Mouse (Mus musculus): Measurements from ENCODE around the gene Gm49378.

DNA sequence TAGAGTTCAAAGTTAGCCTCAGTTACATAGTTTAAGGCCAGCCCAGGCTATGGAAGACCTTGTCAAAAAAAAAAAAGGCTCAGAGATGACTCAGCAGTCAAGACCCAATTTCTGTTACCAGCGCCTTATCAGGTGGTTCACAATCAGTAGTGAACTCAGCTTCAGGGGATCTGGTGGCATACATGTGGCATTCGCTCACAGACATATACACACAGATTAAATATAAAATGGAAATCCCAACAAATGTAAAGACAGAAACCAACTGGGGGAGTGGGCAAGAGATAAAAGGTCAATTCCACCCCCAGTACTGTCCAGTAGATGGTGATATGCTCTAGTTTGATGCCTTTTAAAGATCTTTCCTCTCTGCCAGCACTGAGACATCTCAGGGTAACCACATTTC lies 51.5 kb downstream of the Gm49378 start:
- TF ChIP-seq POLR2A (IDR thresholded peaks at IDR 0.05; ENCODE audit: borderline replicate concordance, low read depth, low read length) (no peak), CTCF (IDR thresholded peaks at IDR 0.05; ENCODE audit: low read depth, low read length) (no peak)

Measured in bone marrow macrophage, adult 2 months (primary cell).